Mouse (Mus musculus) cerebellum, postnatal 4 days (tissue): ENCODE measurements around the gene Nufip2.
"Not testable (repeated sequence)": the region's sequence is repeated elsewhere in the genome, so short reads cannot be mapped to it uniquely, and the experiment has no call there.

Experiments
- DNase-seq, 2 experiments: peaks; one replicate each; pipeline ENCODE4 v3.0.0; 2022; ENCODE audit warnings: low spot score in 2 of 2, mixed read lengths in 1 of 2

The Nufip2 gene

GRCm38 (mm10) chr11:77685383-77686265 is at the start of gene Nufip2:
TSS of gene Nufip2 (plus strand) at chr11:77686155.
- peak; percentile 98 to 99 for DNase-seq

GRCm38 (mm10) chr11:77641390-77641789 is 44.6 kb upstream of the Nufip2 start:
- no peak for DNase-seq

- no peak for DNase-seq
These were observed 40.5 kb upstream of the Nufip2 start for GRCm38 (mm10) chr11:77645481-77645880.

GRCm38 (mm10) chr11:77648878-77649277 is 37.1 kb upstream of the Nufip2 start:
- no peak for DNase-seq

GRCm38 (mm10) chr11:77652484-77652883 is 33.5 kb upstream of the Nufip2 start:
- DNase-seq, result no peak

- not testable (repeated sequence) for DNase-seq
These were observed 32.4 kb upstream of the Nufip2 start for GRCm38 (mm10) chr11:77653406-77654190.

GRCm38 (mm10) chr11:77659986-77660385 is 26.0 kb upstream of the Nufip2 start:
- no peak for DNase-seq

GRCm38 (mm10) chr11:77663639-77664038 is 22.3 kb upstream of the Nufip2 start:
- no peak for DNase-seq

- DNase-seq, result no peak
These were observed 21.9 kb upstream of the Nufip2 start for GRCm38 (mm10) chr11:77664046-77664445.

GRCm38 (mm10) chr11:77665384-77665783 is 20.6 kb upstream of the Nufip2 start:
- not testable (repeated sequence) for DNase-seq

GRCm38 (mm10) chr11:77666766-77667165 is 19.2 kb upstream of the Nufip2 start:
- DNase-seq, result not testable (repeated sequence)

- no peak for DNase-seq
These were observed 13.2 kb upstream of the Nufip2 start for GRCm38 (mm10) chr11:77672746-77673145.

GRCm38 (mm10) chr11:77673428-77673991 is 12.4 kb upstream of the Nufip2 start:
- DNase-seq, result no peak

GRCm38 (mm10) chr11:77680018-77680417 is 5.9 kb upstream of the Nufip2 start:
- no peak for DNase-seq

- no peak for DNase-seq
These were observed 1.1 kb upstream of the Nufip2 start for GRCm38 (mm10) chr11:77684896-77685295.

GRCm38 (mm10) chr11:77686346-77686840 is 438 bp downstream of the Nufip2 start:
- DNase-seq, result peak; percentile 23 to 37

- DNase-seq, result peak; percentile 32 to 61
These were observed 1.0 kb downstream of the Nufip2 start for GRCm38 (mm10) chr11:77686841-77687540.

GRCm38 (mm10) chr11:77687541-77688131 is 1.7 kb downstream of the Nufip2 start:
- DNase-seq, result peak; percentile 22 to 48

- no peak for DNase-seq
These were observed 7.1 kb downstream of the Nufip2 start for GRCm38 (mm10) chr11:77693026-77693425.

- DNase-seq, result no peak
These were observed 11.3 kb downstream of the Nufip2 start for GRCm38 (mm10) chr11:77697232-77697631.

GRCm38 (mm10) chr11:77705920-77706319 is 20.0 kb downstream of the Nufip2 start:
- DNase-seq, result no peak
